Mouse (Mus musculus): ENCODE measurements at regions not wholly inside any gene's neighbourhood (a gene's known extent, or its start where the extent isn't known, plus 50 kb on each side); places are given as distances from the start of the nearest gene placed in this dataset.

DNA sequence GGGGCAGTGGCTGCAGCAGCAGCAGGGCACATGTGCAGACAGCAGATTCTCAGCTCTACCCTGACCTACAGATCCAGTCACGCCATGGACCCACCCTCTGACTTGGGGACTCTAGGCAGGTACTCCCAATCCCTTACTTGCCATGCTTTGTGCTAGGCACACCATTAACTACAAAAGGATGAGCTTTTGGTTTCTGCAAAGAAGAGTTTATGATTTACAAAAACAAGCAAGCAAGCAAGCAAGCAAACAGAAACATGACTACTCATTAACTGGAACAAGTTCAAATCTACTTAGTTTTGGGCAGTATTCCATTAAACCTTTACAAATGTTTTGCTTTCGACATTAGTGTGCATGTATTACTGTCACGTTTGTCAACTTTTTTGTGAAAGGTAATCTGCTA, 309.0 kb upstream of the Nmur2 start (continued):
- no peak for TF ChIP-seq USF2 (IDR thresholded peaks at IDR 0.05; ENCODE audit: borderline replicate concordance in 1 of 2, insufficient read depth in 1 of 2, low read depth in 1 of 2, low read length in 2 of 2)

DNA sequence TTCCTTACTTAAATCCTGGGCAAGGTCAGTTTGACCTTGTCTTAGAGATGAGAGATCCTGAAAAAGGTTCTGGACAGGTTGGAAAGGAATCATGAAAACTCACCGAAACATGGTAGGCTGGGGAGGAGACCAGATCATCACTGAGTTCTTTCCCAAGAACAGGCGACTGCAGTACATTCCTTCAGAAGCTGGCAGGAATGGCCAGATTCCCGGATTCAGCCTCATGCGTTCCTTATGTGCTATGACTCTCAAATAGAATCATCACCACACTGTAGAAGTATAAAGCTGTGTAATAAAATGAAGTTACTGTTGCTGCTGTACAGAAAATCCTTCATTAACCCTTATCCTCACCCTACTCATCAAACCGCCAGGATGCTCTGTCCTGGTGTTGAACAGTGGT, 307.6 kb upstream of the Nmur2 start:
- no peak overlapping the region for H3K4me3 ChIP-seq (ENCODE audit: control insufficient read depth in 1 of 2, insufficient read depth in 1 of 2, low read depth in 2 of 2, low read length in 2 of 2)
- no peak for DNase-seq (ENCODE audit: low read depth, low spot score)
- H3K36me3 ChIP-seq (ENCODE audit: control insufficient read depth in 1 of 2, insufficient read depth in 2 of 2, low read length in 2 of 2), result no peaks in the 10 kb centered on the region
- no peaks in the 10 kb centered on the region for H3K9me3 ChIP-seq (replicated peaks; ENCODE audit: insufficient read depth, low read length)
- H3K9ac ChIP-seq (ENCODE audit: control insufficient read depth, low read depth, low read length, poor library complexity, severe bottlenecking), result no peak overlapping the region
- TF ChIP-seq MAZ (IDR thresholded peaks at IDR 0.05; ENCODE audit: low read depth, low read length), result no peak
- TF ChIP-seq JUND (IDR thresholded peaks at IDR 0.05; ENCODE audit: low read depth, low read length), result no peak
- TF ChIP-seq ZC3H11A (IDR thresholded peaks at IDR 0.05; ENCODE audit: low read depth, low read length), result no peak
- TF ChIP-seq ZMIZ1 (IDR thresholded peaks at IDR 0.05; ENCODE audit: low read depth, low read length), result no peak
- TF ChIP-seq MYB (IDR thresholded peaks at IDR 0.05; ENCODE audit: low read depth, low read length), result no peak
- TF ChIP-seq MAFK (IDR thresholded peaks at IDR 0.05; ENCODE audit: borderline replicate concordance, low read depth, low read length), result no peak
- no peak for TF ChIP-seq NELFE (IDR thresholded peaks at IDR 0.05; ENCODE audit: low read depth, low read length)
- no peak for TF ChIP-seq MYC (IDR thresholded peaks at IDR 0.05; ENCODE audit: low read depth, low read length)
- no peak for TF ChIP-seq MAX (IDR thresholded peaks at IDR 0.05; ENCODE audit: low read length)
- no peak for TF ChIP-seq SMC3 (IDR thresholded peaks at IDR 0.05; ENCODE audit: low read depth, low read length)
- no peak for TF ChIP-seq EP300 (IDR thresholded peaks at IDR 0.05; ENCODE audit: low read depth in 1 of 2, low read length in 2 of 2)
- TF ChIP-seq CHD1 (IDR thresholded peaks at IDR 0.05; ENCODE audit: low read depth, low read length), result no peak
- TF ChIP-seq POLR2AphosphoS5 (IDR thresholded peaks at IDR 0.05; ENCODE audit: borderline replicate concordance, low read depth, low read length), result no peak
- no peak for TF ChIP-seq TBP (IDR thresholded peaks at IDR 0.05; ENCODE audit: low read depth, low read length)
- no peak for TF ChIP-seq ZNF384 (IDR thresholded peaks at IDR 0.05; ENCODE audit: low read depth, low read length)
- TF ChIP-seq NRF1 (IDR thresholded peaks at IDR 0.05; ENCODE audit: insufficient read depth, low read depth, low read length, poor library complexity, severe bottlenecking), result no peak
- no peak for TF ChIP-seq RCOR1 (IDR thresholded peaks at IDR 0.05; ENCODE audit: low read depth, low read length)
- TF ChIP-seq ETS1 (IDR thresholded peaks at IDR 0.05; ENCODE audit: low read depth, low read length), result no peak
- TF ChIP-seq ELF1 (IDR thresholded peaks at IDR 0.05; ENCODE audit: low read depth, low read length), result no peak
- H3K79me2 ChIP-seq (ENCODE audit: control insufficient read depth, insufficient read depth, low read length, poor library complexity), result no peaks in the 10 kb centered on the region
- H3K27me3 ChIP-seq (ENCODE audit: control insufficient read depth in 1 of 2, insufficient read depth in 2 of 2, low read length in 2 of 2), result no peaks in the 10 kb centered on the region
- no peak overlapping the region for H3K27ac ChIP-seq (ENCODE audit: control insufficient read depth, low read depth, low read length)
- no peaks in the 10 kb centered on the region for H3K4me1 ChIP-seq (ENCODE audit: control insufficient read depth in 1 of 2, insufficient read depth in 2 of 2, low read length in 2 of 2)
